Mouse (Mus musculus): ENCODE measurements around the gene Disc1. TPM values are rescaled to one million over a fixed set of nuclear protein-coding genes. Genes with fewer than 3 reads are reported as not detected.

Gene Disc1
- polyA plus RNA-seq, 2 experiments: 2.2 to 3.2 TPM

DNA sequence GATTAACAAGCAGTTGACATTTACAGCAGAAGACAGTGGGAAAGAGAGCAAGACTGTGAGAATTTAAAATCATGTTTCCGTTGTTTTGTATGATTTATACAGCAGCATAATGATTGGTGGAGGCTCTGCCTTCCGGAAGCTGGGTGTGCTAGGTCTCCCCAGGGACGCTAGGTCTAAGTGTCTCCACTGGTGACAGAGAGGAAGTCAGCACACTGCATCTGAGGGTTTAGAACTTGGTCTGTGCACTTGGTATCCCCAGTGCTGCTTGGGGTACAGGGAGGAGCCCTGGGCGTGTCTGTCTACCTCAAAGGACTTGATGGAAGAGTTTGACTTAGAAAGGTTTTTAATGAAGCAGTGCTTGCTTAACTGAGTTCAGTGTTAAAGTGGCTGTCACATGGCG, 25.2 kb upstream of the Disc1 start:
- no peaks in the 10 kb centered on the region for H3K9me3 ChIP-seq (ENCODE audit: control insufficient read depth, low read length)
- H3K27me3 ChIP-seq (ENCODE audit: control insufficient read depth, insufficient read depth, low read length): no peaks in the 10 kb centered on the region
- peaks cover 83% of the 10 kb centered on the region for H3K36me3 ChIP-seq (ENCODE audit: control insufficient read depth, insufficient read depth, low read length)
- H3K4me3 ChIP-seq (replicated peaks; ENCODE audit: low read length): no peak overlapping the region
- ATAC-seq (ENCODE audit: low FRiP score, low read depth) (no peak), DNase-seq (ENCODE audit: low spot score) (no peak)
- 88% methylated on average over 5 of the region's 5 CpGs for WGBS
- H3K27ac ChIP-seq (replicated peaks; ENCODE audit: low read depth, low read length): no peak overlapping the region
- H3K4me2 ChIP-seq (replicated peaks; ENCODE audit: low read depth, low read length, severe bottlenecking): no peak overlapping the region
- no peaks in the 10 kb centered on the region for H3K4me1 ChIP-seq (ENCODE audit: control insufficient read depth, insufficient read depth, low read length)
- no peak for TF ChIP-seq POLR2A (IDR thresholded peaks at IDR 0.05; ENCODE audit: borderline replicate concordance, extremely low read depth, insufficient read depth, insufficient read length)
- no peak overlapping the region for H3K9ac ChIP-seq (ENCODE audit: low read depth, low read length, severe bottlenecking)

DNA sequence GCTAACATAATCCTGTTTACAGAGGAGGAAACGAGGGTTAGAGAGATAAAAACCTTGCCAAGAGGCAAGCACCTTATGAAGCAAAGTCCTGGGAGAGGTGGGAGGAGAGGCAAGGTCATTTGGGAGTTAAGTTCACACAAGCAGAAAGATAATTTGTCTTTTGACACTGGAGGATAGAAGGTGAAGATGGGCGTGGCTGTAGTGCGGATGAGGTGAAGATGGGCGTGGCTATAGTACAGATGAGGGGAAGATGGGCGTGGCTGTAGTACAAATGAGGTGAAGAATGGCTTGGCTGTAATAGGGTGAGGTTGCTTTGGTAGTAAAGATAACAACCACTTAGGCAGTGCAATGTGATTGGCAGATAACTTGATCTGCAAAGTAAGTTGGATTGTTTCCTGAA, 22.7 kb upstream of the Disc1 start:
- H3K27me3 ChIP-seq (ENCODE audit: control insufficient read depth, insufficient read depth, low read length): no peaks in the 10 kb centered on the region
- H3K4me3 ChIP-seq (replicated peaks; ENCODE audit: low read length): no peak overlapping the region
- ATAC-seq (ENCODE audit: low FRiP score, low read depth) (no peak), DNase-seq (ENCODE audit: low spot score) (no peak)
- WGBS: 74% methylated on average over 5 of the region's 5 CpGs
- H3K36me3 ChIP-seq (ENCODE audit: control insufficient read depth, insufficient read depth, low read length): peaks cover 72% of the 10 kb centered on the region
- TF ChIP-seq POLR2A (IDR thresholded peaks at IDR 0.05; ENCODE audit: borderline replicate concordance, extremely low read depth, insufficient read depth, insufficient read length): no peak
- no peak overlapping the region for H3K4me2 ChIP-seq (replicated peaks; ENCODE audit: low read depth, low read length, severe bottlenecking)
- H3K9me3 ChIP-seq (ENCODE audit: control insufficient read depth, low read length): no peaks in the 10 kb centered on the region
- no peak overlapping the region for H3K9ac ChIP-seq (ENCODE audit: low read depth, low read length, severe bottlenecking)
- no peaks in the 10 kb centered on the region for H3K4me1 ChIP-seq (ENCODE audit: control insufficient read depth, insufficient read depth, low read length)
- no peak overlapping the region for H3K27ac ChIP-seq (replicated peaks; ENCODE audit: low read depth, low read length)

DNA sequence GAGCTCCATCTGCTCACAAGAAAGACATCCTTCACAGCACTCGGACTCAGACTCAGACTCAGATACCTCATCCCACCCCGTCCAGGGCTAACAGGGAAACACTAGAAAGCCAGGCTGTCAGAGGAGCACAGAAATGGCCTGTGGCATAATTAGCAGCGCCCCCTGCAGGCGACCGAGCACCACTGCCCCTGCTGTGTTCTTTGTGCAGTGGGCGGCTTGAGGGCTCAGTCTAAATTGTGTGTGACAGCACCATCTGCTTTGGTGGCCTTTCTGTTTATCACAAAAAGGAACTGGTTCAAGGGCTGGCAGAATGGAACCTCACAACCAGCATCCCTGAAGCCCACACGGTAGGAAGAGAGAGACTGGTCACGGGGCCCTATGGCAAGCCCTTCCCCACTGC, 19.3 kb upstream of the Disc1 start:
- no peak overlapping the region for H3K4me3 ChIP-seq (replicated peaks; ENCODE audit: low read length)
- no peak for TF ChIP-seq POLR2A (IDR thresholded peaks at IDR 0.05; ENCODE audit: borderline replicate concordance, extremely low read depth, insufficient read depth, insufficient read length)
- ATAC-seq (ENCODE audit: low FRiP score, low read depth) (no peak), DNase-seq (ENCODE audit: low spot score) (no peak)
- no peaks in the 10 kb centered on the region for H3K27me3 ChIP-seq (ENCODE audit: control insufficient read depth, insufficient read depth, low read length)
- no peak overlapping the region for H3K4me2 ChIP-seq (replicated peaks; ENCODE audit: low read depth, low read length, severe bottlenecking)
- peaks cover 61% of the 10 kb centered on the region for H3K36me3 ChIP-seq (ENCODE audit: control insufficient read depth, insufficient read depth, low read length)
- H3K9me3 ChIP-seq (ENCODE audit: control insufficient read depth, low read length): no peaks in the 10 kb centered on the region
- 44% methylated on average over 8 of the region's 8 CpGs for WGBS
- no peak overlapping the region for H3K9ac ChIP-seq (ENCODE audit: low read depth, low read length, severe bottlenecking)
- H3K27ac ChIP-seq (replicated peaks; ENCODE audit: low read depth, low read length): no peak overlapping the region
- H3K4me1 ChIP-seq (ENCODE audit: control insufficient read depth, insufficient read depth, low read length): no peaks in the 10 kb centered on the region

DNA sequence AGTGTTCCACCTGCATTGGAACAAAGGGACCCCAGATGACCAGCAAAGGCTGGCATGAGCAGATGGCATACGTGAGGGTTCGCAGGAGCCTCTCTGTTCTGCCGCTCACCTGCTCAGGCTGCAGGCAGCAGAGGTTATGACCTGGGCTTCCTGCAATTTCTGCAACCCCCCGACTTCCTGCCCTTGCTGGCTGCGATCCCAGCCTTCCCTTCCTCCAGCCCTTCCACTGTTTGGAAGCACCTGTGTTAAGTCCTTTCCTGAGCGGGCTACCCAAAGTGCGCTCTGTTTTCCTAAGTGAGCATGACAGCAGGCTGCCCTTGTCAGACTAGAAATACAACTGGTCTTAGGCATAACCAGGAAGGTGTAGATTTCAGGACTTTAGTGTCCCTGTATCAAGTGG, 16.9 kb upstream of the Disc1 start:
- no peak overlapping the region for H3K4me3 ChIP-seq (replicated peaks; ENCODE audit: low read length)
- peaks cover 42% of the 10 kb centered on the region for H3K36me3 ChIP-seq (ENCODE audit: control insufficient read depth, insufficient read depth, low read length)

DNA sequence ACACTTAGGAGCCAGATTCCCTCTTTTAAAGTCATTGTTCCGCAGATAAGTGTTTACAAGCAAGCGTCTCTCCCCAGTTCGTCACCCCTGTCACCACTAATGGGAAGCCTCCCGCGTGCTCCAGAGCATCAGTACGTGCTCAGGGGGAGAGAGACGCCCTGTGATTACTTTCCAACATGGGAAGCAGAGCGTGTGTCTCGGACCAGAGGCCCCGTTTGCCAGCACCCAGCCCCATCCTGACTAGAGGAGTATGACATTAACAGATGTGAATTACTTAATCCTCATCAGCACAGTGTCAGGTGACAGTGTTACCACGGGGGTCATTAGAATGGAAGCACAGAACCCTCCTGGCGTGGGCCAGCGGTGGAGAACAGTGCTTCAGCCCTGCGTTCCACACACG, 15.3 kb upstream of the Disc1 start:
- Histone ChIP-seq H3K9me3 (ENCODE audit: control insufficient read depth, low read length) (no peaks in the 10 kb centered on the region), H3K4me1 (ENCODE audit: control insufficient read depth, insufficient read depth, low read length) (peaks cover 5% of the 10 kb centered on the region; the same call in 1 of the 2 replicates), H3K27me3 (ENCODE audit: control insufficient read depth, insufficient read depth, low read length) (no peaks in the 10 kb centered on the region), H3K4me2 (replicated peaks; ENCODE audit: low read depth, low read length, severe bottlenecking) (no peak overlapping the region), H3K4me3 (replicated peaks; ENCODE audit: low read length) (no peak overlapping the region), H3K9ac (ENCODE audit: low read depth, low read length, severe bottlenecking) (no peak overlapping the region), H3K27ac (replicated peaks; ENCODE audit: low read depth, low read length) (no peak overlapping the region), H3K36me3 (ENCODE audit: control insufficient read depth, insufficient read depth, low read length) (peaks cover 27% of the 10 kb centered on the region)
- no peak for TF ChIP-seq POLR2A (IDR thresholded peaks at IDR 0.05; ENCODE audit: borderline replicate concordance, extremely low read depth, insufficient read depth, insufficient read length)
- no peak for DNase-seq (ENCODE audit: low spot score)
- no peak for ATAC-seq (ENCODE audit: low FRiP score, low read depth)
- 81% methylated on average over 15 of the region's 15 CpGs for WGBS

More for the DNA sequence above, 16.9 kb upstream of the Disc1 start:
- Histone ChIP-seq H3K9me3 (ENCODE audit: control insufficient read depth, low read length) (no peaks in the 10 kb centered on the region), H3K4me2 (replicated peaks; ENCODE audit: low read depth, low read length, severe bottlenecking) (no peak overlapping the region), H3K27me3 (ENCODE audit: control insufficient read depth, insufficient read depth, low read length) (no peaks in the 10 kb centered on the region), H3K4me1 (ENCODE audit: control insufficient read depth, insufficient read depth, low read length) (no peaks in the 10 kb centered on the region), H3K27ac (replicated peaks; ENCODE audit: low read depth, low read length) (no peak overlapping the region), H3K9ac (ENCODE audit: low read depth, low read length, severe bottlenecking) (no peak overlapping the region)
- no peak for TF ChIP-seq POLR2A (IDR thresholded peaks at IDR 0.05; ENCODE audit: borderline replicate concordance, extremely low read depth, insufficient read depth, insufficient read length)
- 72% methylated on average over 7 of the region's 7 CpGs for WGBS
- no peak for ATAC-seq (ENCODE audit: low FRiP score, low read depth)
- DNase-seq (ENCODE audit: low spot score): no peak
